Mouse (Mus musculus): ENCODE measurements at regions not wholly inside any gene's neighbourhood (a gene's known extent, or its start where the extent isn't known, plus 50 kb on each side); places are given as distances from the start of the nearest gene placed in this dataset.

DNA sequence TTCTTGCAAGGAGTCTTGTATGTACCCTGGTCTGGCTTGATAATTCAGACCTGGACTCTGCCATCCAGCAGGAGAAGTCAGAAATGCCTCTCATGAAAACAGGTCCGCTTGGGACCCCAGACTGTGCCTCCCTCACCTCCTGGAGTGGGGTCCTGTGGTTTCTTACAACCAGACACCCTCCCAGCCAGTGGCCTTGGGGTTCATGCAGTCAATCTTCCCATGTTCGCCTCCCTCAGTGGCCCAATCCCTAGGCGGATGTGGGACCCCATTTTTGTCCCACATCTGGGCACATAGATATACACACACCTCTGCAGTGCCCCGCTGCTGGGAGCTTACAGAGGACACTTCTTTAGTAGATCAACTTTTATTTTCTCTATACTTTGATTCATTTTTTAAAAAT, 217.7 kb downstream of the Lrfn2 start:
- no peak for DNase-seq (ENCODE audit: extremely low spot score in 1 of 2, low spot score in 1 of 2)

- DNase-seq (ENCODE audit: extremely low spot score in 1 of 2, low spot score in 1 of 2): peak; percentile 40 to 72
These were observed 218.8 kb downstream of the Lrfn2 start for GRCm38 (mm10) chr17:49150971-49151422.

- DNase-seq (ENCODE audit: extremely low spot score in 1 of 2, low spot score in 1 of 2): no peak
These were observed 221.8 kb downstream of the Lrfn2 start for GRCm38 (mm10) chr17:49153994-49154393.

GRCm38 (mm10) chr17:49155001-49155515, 222.9 kb downstream of the Lrfn2 start:
- no peak for DNase-seq (ENCODE audit: extremely low spot score in 1 of 2, low spot score in 1 of 2)

DNA sequence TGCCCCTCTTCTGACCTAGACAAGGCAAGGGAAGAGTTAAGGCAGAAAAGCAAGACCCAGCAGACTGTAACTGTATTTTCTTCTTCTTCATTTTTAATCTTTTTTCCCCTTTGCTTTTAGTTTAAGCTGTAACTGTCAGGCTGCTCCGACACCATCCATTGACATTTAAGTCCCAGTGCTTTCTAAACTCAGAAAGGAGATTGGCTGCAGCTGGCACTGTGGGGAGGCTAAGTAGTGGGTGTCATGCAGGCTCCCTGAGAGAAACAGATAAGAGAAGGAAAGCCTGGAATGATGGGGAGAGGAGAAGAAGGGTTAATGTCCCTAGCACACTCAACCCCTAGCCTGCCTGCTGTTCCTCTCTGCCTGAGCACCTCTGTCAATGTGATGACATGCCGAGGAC, 225.4 kb downstream of the Lrfn2 start:
- peak in 1 of 2 experiments; percentile 53 for DNase-seq (ENCODE audit: extremely low spot score in 1 of 2, low spot score in 1 of 2)

DNA sequence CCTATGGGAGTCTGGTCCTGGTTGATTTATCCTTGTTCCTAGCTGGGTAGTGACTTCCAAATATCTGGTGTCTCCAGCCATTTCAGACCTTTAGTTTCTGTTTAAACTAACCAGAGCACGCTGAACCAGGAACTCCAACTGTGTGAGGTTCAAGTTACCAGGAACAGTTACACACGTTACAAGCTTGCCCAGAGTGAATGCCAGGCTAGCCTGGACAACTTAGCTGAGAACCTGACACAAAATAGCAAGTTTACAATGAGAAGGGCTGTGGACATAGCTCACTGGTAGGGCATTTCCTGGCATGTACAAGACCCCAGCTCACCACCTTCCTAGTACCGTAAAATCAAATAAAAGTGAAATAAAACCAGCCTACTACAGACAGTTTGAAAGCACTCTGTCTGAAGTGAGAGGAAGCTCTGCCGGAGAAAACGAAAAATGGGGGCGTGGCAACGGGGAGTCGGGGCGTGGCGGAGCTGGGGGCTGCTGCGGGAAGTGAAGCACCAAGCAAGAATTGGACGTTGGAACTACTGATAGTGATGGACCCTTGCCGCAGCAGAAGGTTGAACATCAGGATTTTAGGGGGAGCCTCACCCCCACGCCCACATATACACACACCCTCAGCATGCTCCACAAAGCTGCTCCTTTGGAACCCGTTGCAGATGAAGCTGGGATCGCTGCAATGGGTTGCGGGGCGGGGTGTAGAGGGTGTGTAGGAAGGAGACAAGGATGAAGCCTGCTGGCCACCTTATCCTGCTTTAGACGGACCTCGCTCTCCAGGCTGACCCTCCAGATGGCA, 239.3 kb downstream of the Lrfn2 start:
- peak in 1 of 2 experiments; percentile 35 for DNase-seq (ENCODE audit: extremely low spot score in 1 of 2, low spot score in 1 of 2)

DNA sequence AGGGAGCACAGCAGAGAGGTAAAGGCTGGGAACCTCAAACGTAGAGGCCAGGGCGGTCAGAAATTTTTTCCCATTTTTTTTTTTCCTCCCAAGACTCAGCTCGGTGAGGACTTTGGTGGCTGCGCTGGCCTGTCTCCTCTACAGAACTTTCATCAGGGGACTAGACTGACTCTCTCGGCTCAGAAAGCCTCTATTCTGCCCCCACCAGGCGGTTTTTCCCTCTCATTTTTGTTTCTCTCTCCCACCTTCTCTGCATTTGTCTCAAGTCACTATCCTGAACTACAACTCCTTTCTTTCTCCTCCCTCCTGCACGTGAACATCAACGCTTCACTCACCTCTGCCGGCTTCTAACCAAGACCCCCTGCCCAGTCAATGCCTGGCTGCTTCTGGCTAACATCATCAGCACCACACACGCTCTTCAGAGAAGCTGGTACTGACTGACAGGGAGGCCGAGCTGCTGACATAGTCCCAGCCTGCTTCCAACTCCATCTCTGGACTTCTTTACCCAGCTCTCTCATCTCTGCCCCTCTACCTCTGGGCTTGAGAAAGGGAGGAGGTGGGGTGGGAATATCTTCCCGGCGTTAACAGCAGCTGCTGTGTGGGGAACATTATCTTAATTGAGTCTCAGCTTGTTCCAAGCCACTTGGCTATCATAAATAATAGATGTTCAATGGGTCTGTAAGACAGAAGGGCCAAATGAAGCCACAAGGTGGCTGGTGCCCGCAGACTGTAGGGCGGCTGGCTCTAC, 240.0 kb downstream of the Lrfn2 start:
- DNase-seq (ENCODE audit: extremely low spot score in 1 of 2, low spot score in 1 of 2): peak in 1 of 2 experiments; percentile 38

- DNase-seq (ENCODE audit: extremely low spot score in 1 of 2, low spot score in 1 of 2): no peak
These were observed 240.6 kb downstream of the Lrfn2 start for GRCm38 (mm10) chr17:49172800-49173150.

GRCm38 (mm10) chr17:49177966-49178731, 246.0 kb downstream of the Lrfn2 start:
- no peak for DNase-seq (ENCODE audit: extremely low spot score in 1 of 2, low spot score in 1 of 2)

GRCm38 (mm10) chr17:49182485-49182884, 245.7 kb upstream of the Mocs1 start:
- peak in 1 of 2 experiments; percentile 72 for DNase-seq (ENCODE audit: extremely low spot score in 1 of 2, low spot score in 1 of 2)

DNA sequence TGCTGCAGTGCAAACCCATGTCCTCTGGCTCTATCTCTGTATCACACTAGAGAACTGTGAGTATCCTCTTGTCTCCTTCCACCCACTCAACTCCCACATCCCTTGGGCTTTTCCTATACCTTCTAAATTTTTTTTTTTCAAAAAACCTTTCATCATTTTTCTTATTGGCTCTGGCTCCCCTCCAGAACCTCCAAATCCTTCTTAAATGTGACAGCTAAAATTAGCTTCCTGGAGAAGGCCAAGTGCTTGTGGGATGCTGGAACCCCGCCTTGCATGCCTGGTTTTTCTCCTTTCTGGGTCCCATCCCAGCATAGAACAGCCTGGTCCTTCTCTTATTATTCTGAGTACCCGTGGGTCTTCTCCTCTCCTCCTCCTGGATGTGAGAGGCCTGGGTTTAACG, 244.2 kb upstream of the Mocs1 start:
- peak; percentile 56 to 83 for DNase-seq (ENCODE audit: extremely low spot score in 1 of 2, low spot score in 1 of 2)

DNA sequence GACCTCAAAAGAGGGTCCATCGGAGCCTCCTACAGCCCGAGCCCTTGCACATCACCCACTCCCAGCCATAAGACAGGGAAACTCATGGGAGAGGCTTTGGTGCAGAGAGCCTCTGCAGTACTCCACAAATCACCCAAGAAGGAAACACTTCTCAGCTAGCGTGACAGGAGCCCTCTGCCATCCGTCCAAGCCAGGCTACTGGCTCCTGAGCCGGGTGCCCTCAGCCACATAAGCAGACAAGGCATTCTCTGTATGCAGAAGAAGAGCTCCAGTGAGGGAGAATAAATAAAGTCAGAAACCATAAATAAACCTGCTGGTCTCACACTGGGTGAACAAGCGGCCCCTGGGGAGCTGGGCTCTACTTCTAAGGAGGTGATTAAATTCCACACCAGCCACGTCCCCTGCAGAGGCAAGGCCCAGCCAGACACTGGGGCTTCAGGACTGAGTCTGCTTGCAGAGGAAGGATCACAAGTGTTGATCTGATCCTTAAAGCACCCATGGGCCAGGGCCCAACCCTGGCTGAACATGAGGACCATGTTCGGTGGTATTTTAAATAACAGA, 243.0 kb upstream of the Mocs1 start:
- no peak for DNase-seq (ENCODE audit: extremely low spot score in 1 of 2, low spot score in 1 of 2)

DNA sequence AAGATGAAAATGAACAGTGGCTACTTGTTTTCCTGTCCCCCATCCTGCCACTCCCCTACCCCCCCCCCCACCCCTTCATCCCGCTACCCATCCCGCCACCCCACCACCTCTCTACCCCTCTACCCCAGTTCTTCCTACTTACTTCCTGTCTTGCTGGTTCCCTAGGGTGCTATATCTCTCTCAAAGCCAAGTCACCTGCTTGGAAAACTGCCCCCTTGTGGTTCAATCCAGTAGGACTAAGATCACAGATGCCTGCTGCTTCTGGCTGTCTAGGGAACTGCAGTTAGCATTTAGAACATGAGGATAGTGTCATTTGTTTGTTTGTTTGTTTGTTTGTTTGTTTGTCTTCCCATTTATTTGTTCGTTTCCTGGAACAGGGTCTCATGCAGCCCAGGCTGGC, 238.4 kb upstream of the Mocs1 start:
- DNase-seq (ENCODE audit: extremely low spot score in 1 of 2, low spot score in 1 of 2): peak in 1 of 2 experiments; percentile 72

DNA sequence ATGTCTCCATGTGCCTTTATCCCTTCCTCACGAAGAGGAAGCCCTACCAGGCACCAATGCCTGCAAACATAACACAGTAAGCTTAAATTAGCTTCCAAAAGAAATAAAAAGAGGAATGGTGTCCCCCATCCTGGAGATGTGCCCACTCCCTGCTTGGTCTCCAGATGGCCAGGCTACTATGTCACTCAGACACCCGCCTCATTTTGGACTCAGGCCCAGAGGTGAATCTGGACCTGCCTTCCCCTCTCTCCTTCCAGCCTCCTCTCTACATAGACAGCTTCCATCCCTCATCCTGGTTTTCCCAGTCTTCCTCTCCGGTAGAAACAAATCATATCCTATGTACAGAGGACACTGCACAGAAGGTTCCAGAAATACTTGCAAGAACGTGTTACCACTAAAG, 237.8 kb upstream of the Mocs1 start:
- no peak for DNase-seq (ENCODE audit: extremely low spot score in 1 of 2, low spot score in 1 of 2)

- DNase-seq (ENCODE audit: extremely low spot score in 1 of 2, low spot score in 1 of 2): no peak
These were observed 232.0 kb upstream of the Mocs1 start for GRCm38 (mm10) chr17:49196046-49196684.

DNA sequence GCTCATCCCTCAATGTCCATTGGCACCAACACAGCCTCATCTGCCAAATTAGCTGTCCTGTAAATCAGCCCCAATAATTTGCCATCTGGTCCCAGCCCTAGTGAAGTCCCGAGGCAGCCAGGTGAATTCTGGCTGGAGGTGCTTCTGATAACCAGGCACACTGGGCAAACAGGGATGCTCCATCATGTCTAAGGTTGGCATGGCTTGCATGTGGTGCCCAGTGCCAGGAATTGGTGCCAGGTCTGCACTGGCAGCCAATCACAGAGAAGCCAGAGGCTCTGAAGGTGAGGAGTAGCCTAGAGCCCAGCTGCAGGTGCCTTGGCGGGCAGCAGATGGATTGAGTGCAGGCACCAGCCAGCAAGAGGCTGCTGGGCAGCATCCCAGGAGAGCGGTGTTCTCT, 226.7 kb upstream of the Mocs1 start:
- no peak for DNase-seq (ENCODE audit: extremely low spot score in 1 of 2, low spot score in 1 of 2)

DNA sequence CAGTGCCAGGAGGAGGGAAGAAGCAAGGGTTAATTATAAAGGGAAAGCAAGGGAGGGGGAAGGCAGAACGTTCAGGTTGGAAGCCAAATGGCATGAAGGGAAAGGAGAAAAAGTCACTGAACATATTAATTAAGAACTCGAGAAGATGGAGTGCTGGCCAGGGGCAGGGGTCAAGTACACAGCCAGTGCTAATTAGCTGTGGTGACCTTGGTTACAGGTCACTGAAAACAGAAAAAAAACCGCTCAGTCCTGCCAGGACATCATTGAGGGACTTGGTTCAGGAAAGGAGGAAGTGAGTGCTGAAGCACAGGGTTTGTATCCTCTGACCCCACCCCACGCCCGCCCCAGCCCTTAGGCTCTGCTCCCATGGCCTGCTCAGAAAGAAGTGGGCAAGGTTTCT, 223.1 kb upstream of the Mocs1 start:
- no peak for DNase-seq (ENCODE audit: extremely low spot score in 1 of 2, low spot score in 1 of 2)

DNA sequence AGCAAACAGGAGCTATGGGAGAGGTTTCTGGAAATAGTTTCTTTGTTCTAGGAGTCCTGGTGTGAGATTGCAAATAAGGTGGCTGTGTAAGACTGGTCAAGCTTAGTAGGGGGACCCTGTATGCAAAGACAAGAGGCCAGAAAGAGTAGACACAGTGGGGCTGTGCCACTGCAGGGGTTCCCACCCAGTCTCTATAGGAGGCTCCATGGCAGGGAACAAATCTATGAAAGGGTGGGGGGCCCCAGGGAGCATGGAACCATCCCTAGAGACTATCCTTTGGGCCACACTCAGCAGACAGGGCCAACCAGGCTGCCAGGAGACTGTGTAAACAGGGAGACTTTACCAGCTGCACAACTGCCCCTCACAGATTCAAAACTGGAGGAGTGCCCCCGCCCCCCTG, 222.6 kb upstream of the Mocs1 start:
- DNase-seq (ENCODE audit: extremely low spot score in 1 of 2, low spot score in 1 of 2): no peak

DNA sequence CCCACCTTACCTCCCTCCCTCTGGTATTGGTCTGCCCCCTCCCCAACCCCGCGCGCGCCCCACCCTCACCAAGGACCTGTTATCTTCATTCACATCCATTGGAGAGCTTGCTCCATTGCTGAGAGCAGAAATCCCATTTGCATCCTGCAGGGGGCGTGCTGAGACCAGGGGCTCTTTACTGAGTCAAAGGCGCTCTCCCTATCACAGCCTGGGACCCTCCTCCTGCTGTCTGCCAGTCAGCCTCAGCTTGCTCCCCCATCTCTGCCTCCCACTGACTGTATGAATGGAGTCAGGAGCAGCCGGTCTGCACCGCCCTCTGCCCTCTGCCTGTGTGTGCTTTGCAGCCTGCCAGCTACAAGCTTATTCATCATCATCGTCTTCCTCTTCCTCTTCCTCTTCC, 221.5 kb upstream of the Mocs1 start:
- DNase-seq (ENCODE audit: extremely low spot score in 1 of 2, low spot score in 1 of 2): peak in 1 of 2 experiments; percentile 26

DNA sequence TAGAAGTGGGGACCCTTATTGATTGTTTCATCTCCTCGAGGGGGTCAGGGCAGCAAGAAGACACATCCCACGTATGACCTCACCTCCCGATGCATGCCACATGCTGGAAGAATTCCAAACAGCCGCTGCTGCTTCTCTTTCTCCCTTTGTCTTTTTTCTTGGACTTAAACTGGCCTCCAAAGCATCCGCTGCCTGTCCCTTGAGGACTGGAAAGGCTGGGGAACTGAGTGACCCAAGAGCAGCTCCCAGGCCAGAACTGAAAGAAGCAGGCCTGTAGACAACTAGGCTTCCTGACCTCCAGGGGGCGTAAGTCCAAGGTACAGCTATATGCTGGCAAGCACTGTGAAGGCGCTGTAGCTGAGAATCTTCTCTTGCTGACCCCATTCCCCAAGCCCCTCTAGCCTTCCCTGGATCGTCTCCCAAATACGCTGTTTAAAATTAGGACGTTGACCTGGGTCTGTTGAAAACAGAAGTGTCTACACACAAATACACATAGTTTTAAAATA, 219.8 kb upstream of the Mocs1 start:
- no peak for DNase-seq (ENCODE audit: extremely low spot score in 1 of 2, low spot score in 1 of 2)
